Mouse (Mus musculus) heart, postnatal 0 days (tissue): ENCODE measurements around the gene Ptprt. TPM values are rescaled to one million over a fixed set of nuclear protein-coding genes. Genes with fewer than 3 reads are reported as not detected.
"Not testable (repeated sequence)": the region's sequence is repeated elsewhere in the genome, so short reads cannot be mapped to it uniquely, and the experiment has no call there.

Source experiments
- ATAC-seq: fragments of 200-750 bp; cut with Nextera tagmentation; 2 replicates; pipeline ENCODE4 v1.8.0; 2017; ENCODE audit warnings: low read depth, moderate number of reproducible peaks, moderate library complexity; ENCODE audit not compliant: insufficient read depth
- DNase-seq: peaks from one replicate; pipeline ENCODE4 v3.0.0-alpha.2; 2016; ENCODE audit warnings: low spot score
- H3K27ac ChIP-seq: fragments of 300-500 bp; sonication (generic); 2 replicates; pipeline ENCODE4 v1.5.1; 2014; ENCODE audit warnings: low read depth, mild to moderate bottlenecking
- H3K27me3 ChIP-seq: fragments of 300-500 bp; sonication (generic); 2 replicates; pipeline ENCODE4 v1.6.1; 2014; ENCODE audit warnings: low read length, mixed read lengths; ENCODE audit not compliant: control insufficient read depth, insufficient read depth
- H3K36me3 ChIP-seq: fragments of 300-500 bp; sonication (generic); replicated peaks from 2 replicates; pipeline ENCODE4 v1.6.1; 2014; ENCODE audit warnings: low read length, mixed read lengths; ENCODE audit not compliant: control insufficient read depth, insufficient read depth
- H3K4me1 ChIP-seq: fragments of 300-500 bp; sonication (generic); 2 replicates; pipeline ENCODE4 v1.6.1; 2014; ENCODE audit warnings: antibody characterized with exemption; ENCODE audit not compliant: control insufficient read depth, insufficient read depth
- H3K4me2 ChIP-seq: fragments of 300-500 bp; sonication (generic); 2 replicates; pipeline ENCODE4 v1.6.1; 2014; ENCODE audit warnings: low read depth, mild to moderate bottlenecking, low read length, moderate library complexity
- H3K4me3 ChIP-seq: fragments of 300-500 bp; sonication (generic); 2 replicates; pipeline ENCODE4 v1.5.1; 2014; ENCODE audit warnings: low read depth, low read length
- H3K9ac ChIP-seq: fragments of 300-500 bp; sonication (generic); replicated peaks from 2 replicates; pipeline ENCODE4 v1.6.1; 2014; ENCODE audit warnings: low read depth, low read length, mixed read lengths
- H3K9me3 ChIP-seq: fragments of 300-500 bp; sonication (generic); replicated peaks from 2 replicates; pipeline ENCODE4 v1.6.1; 2016; ENCODE audit warnings: low read length; ENCODE audit not compliant: control insufficient read depth
- CTCF ChIP-seq: IDR thresholded peaks from 2 replicates; pipeline ENCODE4 v1.5.1; 2016; ENCODE audit warnings: antibody characterized with exemption, control low read depth, low read depth
- EP300 ChIP-seq: IDR thresholded peaks from 2 replicates; pipeline ENCODE4 v1.6.1; 2016; ENCODE audit warnings: antibody characterized with exemption, low read depth
- WGBS: fragments of 180-500 bp; shearing (Covaris S2); extraction: QIAGEN DNeasy Blood & Tissue Kit; methylation state at CpG from one replicate; pipeline ENCODE4 v1.1.7; 2014; 5-methylcytosine and 5-hydroxymethylcytosine counted together
- polyA plus RNA-seq: library from polyadenylated mRNA; unstranded; fragments of >200 nt; fragmentation: Nextera tagmentation; extraction: Ambion mirVana; gene quantifications from 2 replicates; pipeline ENCODE4 v1.2.1, GENCODE M21; 2015
- total RNA-seq: library from RNA; depleted of rRNA; stranded (reverse); fragments of >200 nt; gene quantifications from 2 replicates; pipeline ENCODE4 v1.2.3, GENCODE M21; 2014; ENCODE audit warnings: low replicate concordance

Gene Ptprt
- total and polyA plus RNA-seq, 2 experiments from 2014 or later: 0.08 to 0.55 TPM

DNA sequence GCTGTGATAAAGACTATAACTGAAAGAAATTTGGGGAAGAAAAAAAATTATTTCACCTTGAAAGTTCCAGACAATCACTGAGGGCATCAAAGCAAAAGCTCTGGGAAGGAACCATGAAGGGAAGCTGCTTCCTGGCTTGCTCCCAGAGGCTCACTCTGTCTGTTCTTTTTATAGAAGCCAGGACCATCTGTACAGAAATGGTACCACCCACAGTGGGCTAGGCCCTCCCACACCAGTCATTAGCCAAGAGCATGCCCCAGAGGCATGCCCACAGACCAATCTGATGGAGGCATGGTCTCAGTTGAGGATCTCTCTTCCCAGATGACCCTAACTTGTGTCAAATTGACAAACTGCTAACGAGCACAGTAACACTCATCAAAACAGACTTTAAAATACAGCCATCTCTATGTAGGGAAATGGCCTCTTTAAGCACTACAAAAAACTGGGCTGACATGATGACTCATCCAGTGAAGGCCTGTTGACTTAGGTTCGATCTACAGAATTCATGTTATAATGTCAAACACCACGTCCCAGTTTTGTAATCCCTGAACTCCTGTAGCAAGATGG is 519.0 kb downstream of the Ptprt start:
- 66% methylated on average over 3 of the region's 3 CpGs for WGBS
- Histone ChIP-seq H3K4me1 (no peaks in the 10 kb centered on the region), H3K27ac (no peak overlapping the region), H3K4me2 (no peak overlapping the region), H3K9me3 (no peaks in the 10 kb centered on the region), H3K9ac (no peak overlapping the region), H3K36me3 (no peaks in the 10 kb centered on the region), H3K27me3 (no peaks in the 10 kb centered on the region), H3K4me3 (no peak overlapping the region)
- TF ChIP-seq EP300 (no peak), CTCF (no peak)
- ATAC-seq (no peak), DNase-seq (no peak)

DNA sequence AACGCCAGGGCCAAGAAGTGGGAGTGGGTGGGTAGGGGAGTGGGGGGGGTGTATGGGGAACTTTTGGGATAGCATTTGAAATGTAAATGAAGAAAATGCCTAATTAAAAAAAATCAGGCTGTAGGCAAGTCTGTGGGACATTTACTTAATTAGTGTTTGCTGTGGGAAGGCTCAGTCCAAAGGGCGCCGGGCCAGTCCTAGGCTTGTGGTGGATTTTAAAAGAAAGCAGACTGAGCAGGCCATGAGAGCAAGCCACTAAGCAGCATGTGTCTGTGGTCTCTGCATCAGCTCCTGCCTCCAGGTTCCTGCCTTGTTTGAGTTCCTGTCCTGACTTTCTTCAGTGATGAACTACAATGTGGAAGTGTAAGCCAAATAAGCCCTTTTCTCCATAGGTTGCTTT is 524.8 kb downstream of the Ptprt start:
- H3K9me3 ChIP-seq, H3K9ac ChIP-seq, H3K4me2 ChIP-seq, ATAC-seq, H3K27me3 ChIP-seq, H3K36me3 ChIP-seq, H3K27ac ChIP-seq, H3K4me3 ChIP-seq, DNase-seq, H3K4me1 ChIP-seq: not testable (repeated sequence)
- 90% methylated on average over 3 of the region's 3 CpGs for WGBS

DNA sequence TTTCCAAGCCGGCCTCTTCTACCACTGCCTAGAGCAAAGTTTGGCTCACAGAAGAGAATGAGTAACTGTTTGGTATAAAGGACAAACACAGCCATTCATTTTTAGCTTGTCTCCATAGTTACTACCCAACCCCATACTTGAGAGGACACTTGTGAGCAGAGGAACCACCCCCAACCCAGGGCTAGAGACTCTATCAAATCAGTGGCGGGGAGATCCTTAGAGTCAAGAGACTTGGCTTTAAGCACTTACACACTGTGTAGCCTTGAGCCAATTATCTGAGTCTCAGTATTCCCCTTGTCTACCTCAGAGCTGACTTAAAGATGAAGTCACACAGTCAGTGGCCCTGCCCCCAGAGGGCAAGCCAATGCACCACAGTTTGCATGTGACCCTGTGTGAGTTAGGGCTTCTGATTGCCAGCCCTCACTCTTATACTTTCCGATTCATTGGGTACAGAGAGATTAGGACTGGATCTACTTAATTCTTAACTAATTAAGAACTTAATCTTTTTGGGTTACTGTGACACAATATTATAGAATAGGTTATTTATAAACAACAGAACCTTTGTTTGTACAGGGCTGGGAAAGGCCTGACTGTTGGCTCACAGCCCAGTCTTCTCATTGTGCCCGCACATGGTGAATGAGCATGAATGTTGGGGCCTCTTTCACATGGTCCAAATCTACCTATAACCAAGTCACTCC is 529.2 kb downstream of the Ptprt start:
- ATAC-seq: no peak

DNA sequence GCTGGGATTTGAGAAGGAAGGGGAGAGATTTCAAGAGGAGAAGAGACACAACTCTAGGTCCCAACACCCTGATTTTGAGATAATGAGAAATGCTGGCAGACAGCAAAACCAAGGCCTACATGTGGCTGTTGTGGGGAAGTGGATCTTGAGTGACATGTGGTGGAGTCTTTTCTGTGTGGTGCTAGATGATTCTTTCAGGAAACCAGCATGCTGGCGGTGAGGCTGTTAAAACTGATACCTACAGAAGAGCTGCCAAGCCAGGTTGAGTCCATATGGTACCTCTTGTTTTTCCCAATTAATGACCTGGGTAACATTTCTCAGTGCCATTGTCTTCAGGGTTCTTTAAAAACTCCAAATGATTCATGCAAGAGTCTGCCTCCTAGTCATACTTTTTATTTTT is 531.1 kb downstream of the Ptprt start:
- H3K4me3 ChIP-seq: no peak overlapping the region
- WGBS: 95% methylated on average over 1 of the region's 1 CpGs
- TF ChIP-seq CTCF (no peak), EP300 (no peak)
- ATAC-seq: no peak
- no peak for DNase-seq
- no peaks in the 10 kb centered on the region for H3K9me3 ChIP-seq
- no peaks in the 10 kb centered on the region for H3K36me3 ChIP-seq
- no peaks in the 10 kb centered on the region for H3K4me1 ChIP-seq
- no peak overlapping the region for H3K27ac ChIP-seq
- no peak overlapping the region for H3K4me2 ChIP-seq
- no peak overlapping the region for H3K9ac ChIP-seq
- H3K27me3 ChIP-seq: no peaks in the 10 kb centered on the region

More for the DNA sequence above, 529.2 kb downstream of the Ptprt start:
- TF ChIP-seq CTCF (no peak), EP300 (no peak)
- H3K27ac ChIP-seq: no peak overlapping the region
- no peaks in the 10 kb centered on the region for H3K4me1 ChIP-seq
- H3K4me2 ChIP-seq: no peak overlapping the region
- no peak overlapping the region for H3K4me3 ChIP-seq
- H3K36me3 ChIP-seq: no peaks in the 10 kb centered on the region
- H3K27me3 ChIP-seq: no peaks in the 10 kb centered on the region
- H3K9me3 ChIP-seq: no peaks in the 10 kb centered on the region
- no peak overlapping the region for H3K9ac ChIP-seq
- DNase-seq: no peak
- 55% methylated on average over 4 of the region's 4 CpGs for WGBS

DNA sequence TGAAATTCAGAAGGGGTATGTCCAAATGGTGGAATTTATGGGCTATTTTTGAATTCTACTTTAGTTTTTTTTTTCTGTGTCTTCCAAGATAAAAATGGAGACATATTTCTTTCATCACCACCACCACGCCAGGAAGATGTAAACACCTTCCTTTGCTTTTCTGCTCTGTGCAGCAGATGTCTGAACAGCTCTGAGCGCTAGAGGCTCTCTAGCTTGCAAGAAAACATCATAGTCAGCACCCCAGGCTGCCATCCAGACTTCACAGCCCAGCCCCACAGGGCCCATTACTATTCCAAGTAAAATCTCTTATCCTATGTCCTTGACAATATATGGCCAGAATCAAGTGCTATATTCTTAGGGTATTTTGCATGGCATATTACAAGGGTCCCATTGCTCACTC is 542.9 kb downstream of the Ptprt start:
- TF ChIP-seq CTCF (no peak), EP300 (no peak)
- no peaks in the 10 kb centered on the region for H3K36me3 ChIP-seq
- ATAC-seq (no peak), DNase-seq (no peak)
- H3K4me1 ChIP-seq: no peaks in the 10 kb centered on the region
- no peak overlapping the region for H3K4me2 ChIP-seq
- no peak overlapping the region for H3K27ac ChIP-seq
- H3K27me3 ChIP-seq: no peaks in the 10 kb centered on the region
- no peak overlapping the region for H3K9ac ChIP-seq
- WGBS: 38% methylated on average over 2 of the region's 2 CpGs
- H3K4me3 ChIP-seq: no peak overlapping the region
- H3K9me3 ChIP-seq: no peaks in the 10 kb centered on the region

DNA sequence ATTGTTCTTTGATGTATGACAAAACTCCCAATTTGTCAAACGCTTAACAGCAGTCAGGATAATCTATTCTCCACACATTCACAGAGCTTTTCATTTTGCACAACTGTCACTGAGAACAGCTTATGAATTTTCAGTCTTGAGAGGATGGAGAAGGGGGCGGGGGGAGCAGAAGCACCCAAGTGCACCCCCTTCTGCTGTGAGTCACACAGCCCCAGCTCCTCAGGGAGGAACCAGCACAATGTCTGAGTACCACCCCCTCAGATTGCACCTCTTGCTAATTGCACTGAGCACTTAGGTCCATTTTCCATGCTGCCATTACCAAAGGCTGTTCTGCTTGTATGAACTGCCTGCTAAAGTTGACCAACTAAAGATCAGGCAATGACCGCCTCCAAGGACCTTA is 578.6 kb downstream of the Ptprt start:
- H3K27me3 ChIP-seq: no peaks in the 10 kb centered on the region
- no peaks in the 10 kb centered on the region for H3K36me3 ChIP-seq
- WGBS: 78% methylated on average over 3 of the region's 3 CpGs
- H3K9ac ChIP-seq: no peak overlapping the region
- H3K4me2 ChIP-seq: no peak overlapping the region
- H3K4me3 ChIP-seq: no peak overlapping the region
- no peak for ATAC-seq
- H3K27ac ChIP-seq: no peak overlapping the region
- no peak for TF ChIP-seq CTCF
- no peak for TF ChIP-seq EP300
- no peaks in the 10 kb centered on the region for H3K9me3 ChIP-seq
- H3K4me1 ChIP-seq: no peaks in the 10 kb centered on the region
- DNase-seq: no peak
